Mouse (Mus musculus): Measurements from ENCODE around the gene Ppp1r9a. TPM values are rescaled to one million over a fixed set of nuclear protein-coding genes. Genes with fewer than 3 reads are reported as not detected.
A peak's percentile ranks its signal among the peaks of the same experiment; 100 is the strongest.

The Ppp1r9a gene
- total and polyA plus RNA-seq, 3 experiments = 0.03 TPM; not detected in 2

- Histone ChIP-seq H3K27ac (ENCODE audit: control insufficient read depth, low read depth, low read length) (no peak overlapping the region), H3K4me1 (ENCODE audit: control insufficient read depth in 1 of 2, insufficient read depth in 2 of 2, low read length in 2 of 2) (no peaks in the 10 kb centered on the region), H3K27me3 (ENCODE audit: control insufficient read depth in 1 of 2, insufficient read depth in 2 of 2, low read length in 2 of 2) (peaks cover 4 to 17% of the 10 kb centered on the region in 2 experiments), H3K79me2 (ENCODE audit: control insufficient read depth, insufficient read depth, low read length, poor library complexity) (no peaks in the 10 kb centered on the region), H3K36me3 (ENCODE audit: control insufficient read depth in 1 of 2, insufficient read depth in 2 of 2, low read length in 2 of 2) (no peaks in the 10 kb centered on the region), H3K4me3 (ENCODE audit: control insufficient read depth in 1 of 2, insufficient read depth in 1 of 2, low read depth in 2 of 2, low read length in 2 of 2) (no peak overlapping the region), H3K9me3 (replicated peaks; ENCODE audit: insufficient read depth, low read length) (no peaks in the 10 kb centered on the region), H3K9ac (ENCODE audit: control insufficient read depth, low read depth, low read length, poor library complexity, severe bottlenecking) (no peak overlapping the region)
- DNase-seq (ENCODE audit: low read depth, low spot score) = no peak
- TF ChIP-seq ZMIZ1 (IDR thresholded peaks at IDR 0.05; ENCODE audit: low read depth, low read length) (no peak), MEF2A (IDR thresholded peaks at IDR 0.05; ENCODE audit: extremely low read depth, insufficient replicate concordance, low read depth, low read length, poor library complexity, severe bottlenecking) (no peak), ELF1 (IDR thresholded peaks at IDR 0.05; ENCODE audit: low read depth, low read length) (no peak), E2F4 (IDR thresholded peaks at IDR 0.05; ENCODE audit: borderline replicate concordance, low read depth, low read length) (no peak), GABPA (IDR thresholded peaks at IDR 0.05; ENCODE audit: low read depth, low read length) (no peak), NELFE (IDR thresholded peaks at IDR 0.05; ENCODE audit: low read depth, low read length) (no peak), ZNF384 (IDR thresholded peaks at IDR 0.05; ENCODE audit: low read depth, low read length) (no peak), ETS1 (IDR thresholded peaks at IDR 0.05; ENCODE audit: low read depth, low read length) (no peak), EP300 (IDR thresholded peaks at IDR 0.05; ENCODE audit: low read depth in 1 of 2, low read length in 2 of 2) (no peak), MYC (IDR thresholded peaks at IDR 0.05; ENCODE audit: low read depth, low read length) (no peak)
Observed at GRCm38 (mm10) chr6:5139666-5140065, 236.9 kb downstream of the Ppp1r9a start.

GRCm38 (mm10) chr6:5147488-5148142 lies 244.9 kb downstream of the Ppp1r9a start:
- peaks cover 0 to 3% of the 10 kb centered on the region in 2 experiments; a peak in 2 of 4 replicates for H3K36me3 ChIP-seq (ENCODE audit: control insufficient read depth in 1 of 2, insufficient read depth in 2 of 2, low read length in 2 of 2)
- H3K27ac ChIP-seq (ENCODE audit: control insufficient read depth, low read depth, low read length) = no peak overlapping the region
- peak overlapping the region; percentile 20 to 21; a peak in 2 of 4 replicates for H3K4me3 ChIP-seq (ENCODE audit: control insufficient read depth in 1 of 2, insufficient read depth in 1 of 2, low read depth in 2 of 2, low read length in 2 of 2)
- peak; percentile 32 for DNase-seq (ENCODE audit: low read depth, low spot score)
- TF ChIP-seq TAL1 (IDR thresholded peaks at IDR 0.05; ENCODE audit: low read length) (no peak), GATA1 (IDR thresholded peaks at IDR 0.05; ENCODE audit: low read depth, low read length) (peak; percentile 48; the same call in 1 of the 2 replicates), TBP (IDR thresholded peaks at IDR 0.05; ENCODE audit: low read depth, low read length) (0 out of 2 replicates have a peak, but pooled peaks have one; percentile 16)
- no peaks in the 10 kb centered on the region for H3K9me3 ChIP-seq (replicated peaks; ENCODE audit: insufficient read depth, low read length)
- no peak overlapping the region for H3K9ac ChIP-seq (ENCODE audit: control insufficient read depth, low read depth, low read length, poor library complexity, severe bottlenecking)
- H3K4me1 ChIP-seq (ENCODE audit: control insufficient read depth in 1 of 2, insufficient read depth in 2 of 2, low read length in 2 of 2) = no peaks in the 10 kb centered on the region; a peak in 1 of 4 replicates
- H3K27me3 ChIP-seq (ENCODE audit: control insufficient read depth in 1 of 2, insufficient read depth in 2 of 2, low read length in 2 of 2) = peaks cover 0 to 9% of the 10 kb centered on the region in 2 experiments
- no peaks in the 10 kb centered on the region for H3K79me2 ChIP-seq (ENCODE audit: control insufficient read depth, insufficient read depth, low read length, poor library complexity)

GRCm38 (mm10) chr6:5149941-5150340 lies 247.2 kb downstream of the Ppp1r9a start:
- H3K27ac ChIP-seq (ENCODE audit: control insufficient read depth, low read depth, low read length) = no peak overlapping the region
- H3K36me3 ChIP-seq (ENCODE audit: control insufficient read depth in 1 of 2, insufficient read depth in 2 of 2, low read length in 2 of 2) = peaks cover 0 to 3% of the 10 kb centered on the region in 2 experiments; a peak in 2 of 4 replicates
- DNase-seq (ENCODE audit: low read depth, low spot score) = no peak
- H3K9me3 ChIP-seq (replicated peaks; ENCODE audit: insufficient read depth, low read length) = no peaks in the 10 kb centered on the region
- H3K79me2 ChIP-seq (ENCODE audit: control insufficient read depth, insufficient read depth, low read length, poor library complexity) = no peaks in the 10 kb centered on the region
- peaks cover 0 to 6% of the 10 kb centered on the region in 2 experiments for H3K27me3 ChIP-seq (ENCODE audit: control insufficient read depth in 1 of 2, insufficient read depth in 2 of 2, low read length in 2 of 2)
- H3K9ac ChIP-seq (ENCODE audit: control insufficient read depth, low read depth, low read length, poor library complexity, severe bottlenecking) = no peak overlapping the region
- H3K4me3 ChIP-seq (ENCODE audit: control insufficient read depth in 1 of 2, insufficient read depth in 1 of 2, low read depth in 2 of 2, low read length in 2 of 2) = no peak overlapping the region
- H3K4me1 ChIP-seq (ENCODE audit: control insufficient read depth in 1 of 2, insufficient read depth in 2 of 2, low read length in 2 of 2) = no peaks in the 10 kb centered on the region; a peak in 1 of 4 replicates
- TF ChIP-seq MAFK (IDR thresholded peaks at IDR 0.05; ENCODE audit: borderline replicate concordance, low read depth, low read length) = no peak
- no peak for TF ChIP-seq NRF1 (IDR thresholded peaks at IDR 0.05; ENCODE audit: insufficient read depth, low read depth, low read length, poor library complexity, severe bottlenecking)
- no peak for TF ChIP-seq BHLHE40 (IDR thresholded peaks at IDR 0.05; ENCODE audit: borderline replicate concordance, low read depth, low read length)
- TF ChIP-seq ZC3H11A (IDR thresholded peaks at IDR 0.05; ENCODE audit: low read depth, low read length) = no peak
- no peak for TF ChIP-seq ZNF384 (IDR thresholded peaks at IDR 0.05; ENCODE audit: low read depth, low read length)
- TF ChIP-seq NELFE (IDR thresholded peaks at IDR 0.05; ENCODE audit: low read depth, low read length) = no peak
- TF ChIP-seq TCF12 (IDR thresholded peaks at IDR 0.05; ENCODE audit: low read depth, low read length) = no peak
- TF ChIP-seq MAZ (IDR thresholded peaks at IDR 0.05; ENCODE audit: low read depth, low read length) = no peak
- no peak for TF ChIP-seq HCFC1 (IDR thresholded peaks at IDR 0.05; ENCODE audit: low read depth, low read length)
- no peak for TF ChIP-seq EP300 (IDR thresholded peaks at IDR 0.05; ENCODE audit: low read depth in 1 of 2, low read length in 2 of 2)
- no peak for TF ChIP-seq RCOR1 (IDR thresholded peaks at IDR 0.05; ENCODE audit: low read depth, low read length)
- no peak for TF ChIP-seq TBP (IDR thresholded peaks at IDR 0.05; ENCODE audit: low read depth, low read length)
- TF ChIP-seq CHD1 (IDR thresholded peaks at IDR 0.05; ENCODE audit: low read depth, low read length) = no peak
- no peak for TF ChIP-seq RAD21 (IDR thresholded peaks at IDR 0.05; ENCODE audit: low read depth, low read length)
- no peak for TF ChIP-seq CTCF (IDR thresholded peaks at IDR 0.05 in 2 of 3, conservative IDR thresholded peaks at IDR 0.05 in 1 of 3; ENCODE audit: control insufficient read depth in 1 of 3, insufficient read depth in 1 of 3, low read depth in 2 of 3, low read length in 3 of 3, poor library complexity in 1 of 3, severe bottlenecking in 1 of 3)
